Mouse (Mus musculus): ENCODE measurements around the gene Qprt. TPM values are rescaled to one million over a fixed set of nuclear protein-coding genes. Genes with fewer than 3 reads are reported as not detected.
"Not testable (repeated sequence)": the region's sequence is repeated elsewhere in the genome, so short reads cannot be mapped to it uniquely, and the experiment has no call there.

The Qprt gene
- polyA plus RNA-seq, 1 experiment = 1.5 TPM

DNA sequence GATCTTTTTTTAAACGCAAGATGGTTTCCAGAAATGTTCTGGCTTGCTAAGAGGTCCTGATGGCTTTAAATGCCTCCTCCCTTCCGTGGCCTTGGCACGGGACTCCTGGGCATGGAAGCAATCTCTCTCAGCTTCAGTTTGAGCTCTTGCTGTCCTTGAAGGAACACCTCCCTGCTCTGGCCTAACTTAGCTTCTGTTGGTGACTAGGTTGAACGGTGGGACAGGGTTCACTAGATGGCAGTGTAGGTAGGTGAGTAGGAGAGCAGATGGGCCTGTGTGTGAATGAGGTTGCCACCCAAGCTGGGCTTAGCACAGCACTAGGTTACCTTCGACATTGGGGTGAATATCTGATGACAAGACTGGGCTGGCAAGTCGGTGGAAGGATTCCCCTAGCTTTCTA, 18.1 kb downstream of the Qprt start:
- DNase-seq (ENCODE audit: low read depth, low spot score) = no peak
- WGBS = 65% methylated on average over 6 of the region's 6 CpGs

DNA sequence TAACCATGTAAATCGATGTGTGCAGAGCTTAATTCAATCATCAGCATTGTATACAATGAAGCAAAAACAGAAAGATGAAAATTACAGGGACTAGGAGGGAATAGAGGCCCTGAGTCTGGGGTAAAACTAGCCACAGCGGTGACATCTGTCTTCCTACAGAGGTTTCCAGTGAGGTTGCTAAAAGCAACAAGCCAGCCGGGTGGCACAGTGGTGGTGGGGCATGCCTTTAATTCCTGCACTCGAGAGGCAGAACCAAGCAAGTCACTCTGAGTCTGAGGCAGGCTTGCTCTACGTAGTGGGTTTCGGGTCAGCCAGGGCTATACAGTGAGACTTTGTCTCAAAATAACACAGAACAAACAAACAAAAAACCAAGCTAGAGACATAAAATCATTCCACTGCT, 19.9 kb downstream of the Qprt start:
- DNase-seq (ENCODE audit: low read depth, low spot score) = no peak
- 86% methylated on average over 6 of the region's 6 CpGs for WGBS

- DNase-seq (ENCODE audit: low read depth, low spot score) = no peak
- WGBS = 13% methylated on average over 2 of the region's 2 CpGs
These were observed 20.5 kb downstream of the Qprt start for GRCm38 (mm10) chr7:127101451-127102016.

- DNase-seq (ENCODE audit: low read depth, low spot score) = no peak
- WGBS = 80% methylated on average over 4 of the region's 4 CpGs
These were observed 22.5 kb downstream of the Qprt start for GRCm38 (mm10) chr7:127099528-127099927.

- DNase-seq (ENCODE audit: low read depth, low spot score) = no peak
- 90% methylated on average over 4 of the region's 4 CpGs for WGBS
These were observed 23.1 kb downstream of the Qprt start for GRCm38 (mm10) chr7:127098950-127099349.

DNA sequence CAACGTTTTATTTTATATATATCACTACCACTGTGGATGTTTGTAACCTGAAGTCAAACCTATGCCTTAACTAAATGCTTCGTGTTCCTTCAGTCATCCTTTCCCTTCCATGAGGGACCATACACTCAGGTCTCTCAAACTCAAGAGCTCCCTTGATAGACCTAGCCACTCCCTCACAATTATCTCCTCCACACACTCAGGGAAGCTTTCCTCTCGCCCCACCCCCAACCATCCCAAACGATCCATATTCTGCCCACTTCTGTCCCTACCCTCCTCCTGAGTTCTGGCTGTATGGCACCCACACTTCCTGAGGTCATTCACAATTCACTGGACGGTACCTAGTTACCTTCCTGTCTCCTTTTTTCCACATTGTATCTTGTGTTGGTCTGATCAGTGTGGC, 23.5 kb downstream of the Qprt start:
- 87% methylated on average over 5 of the region's 5 CpGs for WGBS
- DNase-seq (ENCODE audit: low read depth, low spot score) = no peak

DNA sequence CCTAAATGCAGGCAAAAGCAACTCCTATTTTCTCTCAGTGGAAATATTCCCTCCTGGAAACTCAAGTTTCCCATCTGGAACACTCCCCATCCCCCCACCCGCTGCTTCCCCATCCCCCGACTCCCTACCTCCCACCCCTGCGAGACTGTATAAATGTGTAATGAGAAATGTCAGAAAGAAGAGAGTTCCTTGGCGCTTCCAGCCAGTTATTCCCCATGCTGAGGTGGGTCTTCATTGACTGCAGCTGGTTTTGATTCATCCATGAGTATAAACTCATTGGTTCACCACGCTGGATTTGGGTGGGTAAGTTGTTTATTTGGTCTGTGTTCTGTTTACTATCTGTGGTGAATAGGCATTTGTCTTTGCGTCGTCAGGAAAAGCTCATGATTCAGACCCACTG, 25.6 kb downstream of the Qprt start:
- 71% methylated on average over 7 of the region's 7 CpGs for WGBS
- DNase-seq (ENCODE audit: low read depth, low spot score) = no peak

DNA sequence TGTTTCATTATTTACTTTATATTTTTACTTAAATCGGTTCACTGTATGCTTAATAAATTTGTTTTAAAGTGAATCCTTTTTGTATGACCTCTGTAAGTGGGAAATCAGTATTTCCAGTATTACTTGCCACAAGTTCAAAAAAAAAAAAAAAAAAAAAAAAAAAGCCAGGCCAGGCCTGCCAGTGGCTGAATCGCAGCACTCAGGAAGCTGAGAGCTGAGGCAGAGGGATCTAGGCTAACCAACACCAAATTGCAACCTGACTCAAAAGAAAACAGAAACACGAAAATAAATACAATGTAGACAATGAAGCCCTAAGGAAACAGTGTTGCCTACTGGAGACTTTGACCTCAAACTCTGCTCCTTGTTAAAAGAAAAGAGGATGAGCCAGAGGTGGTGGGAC, 28.1 kb downstream of the Qprt start:
- no peak for DNase-seq (ENCODE audit: low read depth, low spot score)
- WGBS = 54% methylated on average over 3 of the region's 3 CpGs

GRCm38 (mm10) chr7:127091114-127091896, 30.7 kb downstream of the Qprt start, which contains the start of gene AI467606:
Gene AI467606, plus strand, starts transcription at chr7:127091359.
- DNase-seq (ENCODE audit: low read depth, low spot score) = no peak

GRCm38 (mm10) chr7:127090154-127091113, 31.6 kb downstream of the Qprt start:
- WGBS = 91% methylated on average over 20 of the region's 20 CpGs
- no peak for DNase-seq (ENCODE audit: low read depth, low spot score)

More at GRCm38 (mm10) chr7:127091114-127091896, 30.7 kb downstream of the Qprt start, which contains the start of gene AI467606:
- WGBS = 73% methylated on average over 16 of the region's 16 CpGs

GRCm38 (mm10) chr7:127088901-127089845, 32.9 kb downstream of the Qprt start:
- 12% methylated on average over 27 of the region's 27 CpGs for WGBS
- DNase-seq (ENCODE audit: low read depth, low spot score) = no peak

GRCm38 (mm10) chr7:127088083-127088482, 33.9 kb downstream of the Qprt start:
- WGBS = 44% methylated on average over 3 of the region's 3 CpGs
- DNase-seq (ENCODE audit: low read depth, low spot score) = no peak

GRCm38 (mm10) chr7:127087278-127088010, 34.6 kb downstream of the Qprt start, which contains the start of gene Zg16:
Gene Zg16, minus strand, starts transcription at chr7:127087328.
- DNase-seq (ENCODE audit: low read depth, low spot score) = not testable (repeated sequence)
- WGBS = 71% methylated on average over 6 of the region's 6 CpGs

GRCm38 (mm10) chr7:127085751-127086150, 36.3 kb downstream of the Qprt start:
- DNase-seq (ENCODE audit: low read depth, low spot score) = not testable (repeated sequence)
- WGBS = 70% methylated on average over 6 of the region's 6 CpGs

GRCm38 (mm10) chr7:127084794-127085193, 37.2 kb downstream of the Qprt start:
- WGBS = 55% methylated on average over 2 of the region's 2 CpGs

GRCm38 (mm10) chr7:127083689-127084088, 38.3 kb downstream of the Qprt start:
- DNase-seq (ENCODE audit: low read depth, low spot score) = no peak
- WGBS = 28% methylated on average over 4 of the region's 4 CpGs

More at GRCm38 (mm10) chr7:127084794-127085193, 37.2 kb downstream of the Qprt start:
- no peak for DNase-seq (ENCODE audit: low read depth, low spot score)

DNA sequence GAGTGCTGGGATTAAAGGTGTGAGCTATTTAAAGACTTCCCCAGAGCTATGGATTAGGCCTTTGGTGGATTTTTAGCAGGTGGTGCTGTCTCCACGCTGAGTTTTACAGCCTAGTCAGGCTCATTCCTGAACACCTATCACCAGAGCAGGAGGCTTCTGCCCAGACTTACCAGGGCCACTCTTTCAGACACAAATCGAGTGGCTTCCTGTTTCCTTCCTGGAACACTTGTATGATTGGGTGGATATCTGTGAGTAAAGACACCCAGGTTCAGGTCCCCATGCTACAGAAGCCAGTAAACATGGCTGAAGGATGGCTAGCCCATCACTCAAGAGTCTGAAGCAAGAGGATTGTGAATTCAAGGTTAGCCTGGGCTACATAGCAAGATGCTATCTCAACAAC, 39.0 kb downstream of the Qprt start:
- WGBS = 51% methylated on average over 2 of the region's 2 CpGs
- DNase-seq (ENCODE audit: low read depth, low spot score) = no peak

GRCm38 (mm10) chr7:127082271-127082670, 39.8 kb downstream of the Qprt start:
- DNase-seq (ENCODE audit: low read depth, low spot score) = no peak
- 80% methylated on average over 8 of the region's 8 CpGs for WGBS

Data from large intestine, adult 2 months (tissue).